Mouse (Mus musculus) small intestine, adult 2 months (tissue): ENCODE measurements around the gene Batf3. TPM values are rescaled to one million over a fixed set of nuclear protein-coding genes. Genes with fewer than 3 reads are reported as not detected.
A peak's percentile ranks its signal among the peaks of the same experiment; 100 is the strongest.

ENCODE experiments used
- H3K27ac ChIP-seq: fragments of 200-500 bp; 2 replicates; pipeline ENCODE4 v1.5.1; 2012; ENCODE audit warnings: low read depth, low read length, control low read depth, inconsistent platforms; ENCODE audit not compliant: insufficient read depth
- H3K27me3 ChIP-seq: fragments of 200-500 bp; 2 replicates; pipeline ENCODE4 v1.6.1; 2012; ENCODE audit warnings: mild to moderate bottlenecking, moderate library complexity, low read length, inconsistent platforms; ENCODE audit not compliant: control insufficient read depth, insufficient read depth
- H3K36me3 ChIP-seq: fragments of 200-500 bp; 2 replicates; pipeline ENCODE4 v1.6.1; 2012; ENCODE audit warnings: mild to moderate bottlenecking, low read length, control low read depth, inconsistent platforms; ENCODE audit not compliant: control insufficient read depth, insufficient read depth
- H3K4me1 ChIP-seq: fragments of 200-500 bp; 2 replicates; pipeline ENCODE4 v1.6.1; 2012; ENCODE audit warnings: low read length, inconsistent platforms, mixed read lengths; ENCODE audit not compliant: control insufficient read depth, insufficient read depth, insufficient read length
- H3K4me3 ChIP-seq: fragments of 200-500 bp; 2 replicates; pipeline ENCODE4 v1.5.1; 2012; ENCODE audit warnings: low read depth, mild to moderate bottlenecking, control low read depth, inconsistent platforms, low read length, moderate library complexity
- CTCF ChIP-seq: fragments of 200-500 bp; IDR thresholded peaks from 2 replicates; pipeline ENCODE4 v1.5.1; 2012; ENCODE audit warnings: low read depth, mild to moderate bottlenecking, control low read depth, inconsistent platforms, low read length, moderate library complexity, mixed read lengths; ENCODE audit not compliant: insufficient replicate concordance, insufficient read length; ENCODE audit errors: extremely low read depth
- POLR2A ChIP-seq: fragments of 200-500 bp; IDR thresholded peaks from 2 replicates; pipeline ENCODE4 v1.6.1; 2012; ENCODE audit warnings: low read depth, mild to moderate bottlenecking, control low read depth, inconsistent platforms, low read length, moderate library complexity
- WGBS: fragments of 180-500 bp; shearing (Covaris S2); methylation state at CpG from one replicate; pipeline ENCODE4 v1.1.7; 2018; 5-methylcytosine and 5-hydroxymethylcytosine counted together
- polyA plus RNA-seq: library from polyadenylated mRNA; depleted of rRNA; stranded (reverse); fragments of >200 nt; gene quantifications from 2 replicates; pipeline ENCODE4 v1.2.3, GENCODE M21; 2012

The Batf3 gene
- polyA plus RNA-seq, 1 experiment: 11.5 TPM

GRCm38 (mm10) chr1:191072329-191072913 is 25.2 kb upstream of the Batf3 start:
- peak overlapping the region; percentile 83 for H3K27ac ChIP-seq
- TF ChIP-seq POLR2A (no peak), CTCF (no peak)

GRCm38 (mm10) chr1:191073001-191073400 is 24.6 kb upstream of the Batf3 start:
- Histone ChIP-seq H3K4me3 (no peak overlapping the region), H3K4me1 (peaks cover 17% of the 10 kb centered on the region), H3K27ac (peak overlapping the region; percentile 83), H3K36me3 (peaks cover 3% of the 10 kb centered on the region; the same call in 1 of the 2 replicates), H3K27me3 (no peaks in the 10 kb centered on the region)
- TF ChIP-seq CTCF: no peak
- TF ChIP-seq POLR2A: no peak
- WGBS: 47% methylated on average over 6 of the region's 6 CpGs

More at GRCm38 (mm10) chr1:191072329-191072913, 25.2 kb upstream of the Batf3 start:
- peaks cover 3% of the 10 kb centered on the region; the same call in 1 of the 2 replicates for H3K36me3 ChIP-seq
- 61% methylated on average over 16 of the region's 16 CpGs for WGBS
- no peak overlapping the region for H3K4me3 ChIP-seq
- H3K27me3 ChIP-seq: no peaks in the 10 kb centered on the region
- peaks cover 17% of the 10 kb centered on the region for H3K4me1 ChIP-seq

GRCm38 (mm10) chr1:191073486-191073885 is 24.2 kb upstream of the Batf3 start:
- peaks cover 3% of the 10 kb centered on the region; the same call in 1 of the 2 replicates for H3K36me3 ChIP-seq
- peak overlapping the region; percentile 83 for H3K27ac ChIP-seq
- peaks cover 17% of the 10 kb centered on the region for H3K4me1 ChIP-seq
- H3K27me3 ChIP-seq: no peaks in the 10 kb centered on the region
- 75% methylated on average over 4 of the region's 4 CpGs for WGBS
- TF ChIP-seq POLR2A (no peak), CTCF (no peak)
- no peak overlapping the region for H3K4me3 ChIP-seq

GRCm38 (mm10) chr1:191075199-191075883 is 22.3 kb upstream of the Batf3 start:
- H3K4me3 ChIP-seq: no peak overlapping the region
- WGBS: 37% methylated on average over 10 of the region's 10 CpGs
- H3K27ac ChIP-seq: peak overlapping the region; percentile 38
- 0 out of 2 replicates have a peak, but pooled peaks cover 1% of the 10 kb centered on the region for H3K36me3 ChIP-seq
- peak; percentile 76; the same call in 1 of the 2 replicates for TF ChIP-seq CTCF
- TF ChIP-seq POLR2A: no peak
- H3K4me1 ChIP-seq: peaks cover 17% of the 10 kb centered on the region
- no peaks in the 10 kb centered on the region for H3K27me3 ChIP-seq

GRCm38 (mm10) chr1:191083230-191083629 is 14.4 kb upstream of the Batf3 start:
- Histone ChIP-seq H3K27me3 (no peaks in the 10 kb centered on the region), H3K4me1 (no peaks in the 10 kb centered on the region), H3K4me3 (no peak overlapping the region), H3K36me3 (peaks cover 2% of the 10 kb centered on the region; the same call in 1 of the 2 replicates), H3K27ac (no peak overlapping the region)
- TF ChIP-seq CTCF (no peak), POLR2A (no peak)
- 80% methylated on average over 8 of the region's 8 CpGs for WGBS

GRCm38 (mm10) chr1:191084951-191085559 is 12.6 kb upstream of the Batf3 start:
- WGBS: 66% methylated on average over 5 of the region's 5 CpGs
- H3K27ac ChIP-seq: no peak overlapping the region
- H3K4me3 ChIP-seq: no peak overlapping the region
- peak; percentile 55; the same call in 1 of the 2 replicates for TF ChIP-seq CTCF
- no peak for TF ChIP-seq POLR2A
- no peaks in the 10 kb centered on the region for H3K27me3 ChIP-seq
- H3K36me3 ChIP-seq: peaks cover 2% of the 10 kb centered on the region; the same call in 1 of the 2 replicates
- H3K4me1 ChIP-seq: no peaks in the 10 kb centered on the region

- Histone ChIP-seq H3K36me3 (0 out of 2 replicates have a peak, but pooled peaks cover 2% of the 10 kb centered on the region), H3K27ac (no peak overlapping the region), H3K4me1 (no peaks in the 10 kb centered on the region), H3K4me3 (no peak overlapping the region), H3K27me3 (no peaks in the 10 kb centered on the region)
- TF ChIP-seq POLR2A: no peak
- TF ChIP-seq CTCF: no peak
- 78% methylated on average over 12 of the region's 12 CpGs for WGBS
Observed at GRCm38 (mm10) chr1:191085597-191085996, 12.1 kb upstream of the Batf3 start.
